Mouse (Mus musculus) kidney, postnatal 0 days (tissue): ENCODE results near the gene Nipsnap1. TPM values are rescaled to one million over a fixed set of nuclear protein-coding genes. Genes with fewer than 3 reads are reported as not detected.

Experiments used
- ATAC-seq: fragments of 200-750 bp; cut with Nextera tagmentation; replicated peaks from 2 replicates; pipeline ENCODE4 v1.8.0; 2017; ENCODE audit warnings: low read depth, moderate number of reproducible peaks, moderate TSS enrichment, moderate library complexity; ENCODE audit not compliant: low FRiP score
- DNase-seq: peaks from one replicate; pipeline ENCODE4 v3.0.0-alpha.2; 2016; ENCODE audit warnings: low spot score
- H3K27ac ChIP-seq: fragments of 300-500 bp; sonication (generic); 2 replicates; pipeline ENCODE4 v1.5.1; 2014; ENCODE audit warnings: mild to moderate bottlenecking
- H3K27me3 ChIP-seq: fragments of 300-500 bp; sonication (generic); 2 replicates; pipeline ENCODE4 v1.6.1; 2014; ENCODE audit warnings: low read length, mixed read lengths; ENCODE audit not compliant: insufficient read depth
- H3K36me3 ChIP-seq: fragments of 300-500 bp; sonication (generic); 2 replicates; pipeline ENCODE4 v1.6.1; 2014; ENCODE audit warnings: low read length, mixed read lengths; ENCODE audit not compliant: insufficient read depth
- H3K4me1 ChIP-seq: fragments of 300-500 bp; sonication (generic); replicated peaks from 2 replicates; pipeline ENCODE4 v1.6.1; 2014; ENCODE audit warnings: antibody characterized with exemption, low read length, mixed read lengths; ENCODE audit not compliant: insufficient read depth
- H3K4me2 ChIP-seq: fragments of 300-500 bp; sonication (generic); 2 replicates; pipeline ENCODE4 v1.6.1; 2014; ENCODE audit warnings: mild to moderate bottlenecking, low read length, moderate library complexity, mixed read lengths
- H3K4me3 ChIP-seq: fragments of 300-500 bp; sonication (generic); replicated peaks from 2 replicates; pipeline ENCODE4 v1.5.1; 2014; ENCODE audit warnings: low read depth, low read length
- H3K9ac ChIP-seq: fragments of 300-500 bp; sonication (generic); 2 replicates; pipeline ENCODE4 v1.6.1; 2014; ENCODE audit warnings: low read depth, low read length
- H3K9me3 ChIP-seq: fragments of 300-500 bp; sonication (generic); replicated peaks from 2 replicates; pipeline ENCODE4 v1.6.1; 2016; ENCODE audit warnings: low read length, inconsistent platforms, mixed read lengths
- CTCF ChIP-seq: IDR thresholded peaks from 2 replicates; pipeline ENCODE4 v1.5.1; 2016; ENCODE audit warnings: antibody characterized with exemption, low read depth, mild to moderate bottlenecking, moderate library complexity
- WGBS: fragments of 180-500 bp; shearing (Covaris S2); extraction: QIAGEN DNeasy Blood & Tissue Kit; methylation state at CpG from one replicate; pipeline ENCODE4 v1.1.7; 2014; 5-methylcytosine and 5-hydroxymethylcytosine counted together
- microRNA-seq: library from miRNA; unstranded; fragments of <30 nt; microRNA quantifications from one replicate; pipeline ENCODE4, GENCODE M21; 2016
- polyA plus RNA-seq: library from polyadenylated mRNA; unstranded; fragments of >200 nt; fragmentation: Nextera tagmentation; extraction: Ambion mirVana; gene quantifications from 2 replicates; pipeline ENCODE4 v1.2.1, GENCODE M21; 2015

Gene Nipsnap1
- polyA plus RNA-seq, 1 experiment from 2014 or later, result 82.0 TPM

DNA sequence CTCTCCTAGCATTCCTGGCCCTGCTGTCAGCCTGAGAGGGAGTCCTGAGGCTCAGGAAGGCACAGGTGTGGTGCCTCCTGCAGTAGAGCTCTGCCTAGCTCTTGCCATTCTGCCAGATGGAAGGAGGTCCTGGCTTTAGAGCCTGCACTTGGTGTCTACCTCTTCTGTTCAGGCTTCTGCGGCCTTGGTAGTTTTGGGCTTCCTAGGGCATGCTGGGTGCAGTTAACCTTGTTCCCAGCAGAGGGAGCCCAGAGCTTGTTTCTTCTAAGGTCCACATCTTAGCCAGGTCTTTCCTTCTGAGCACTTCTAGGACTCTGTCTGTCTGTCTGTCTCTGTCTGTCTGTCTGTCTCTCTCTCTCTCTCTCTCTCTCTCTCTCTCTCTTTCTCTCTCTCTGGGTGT is 42.3 kb downstream of the Nipsnap1 start:
- peak; percentile 80 for TF ChIP-seq CTCF
- peak; percentile 78 for DNase-seq
- H3K27ac ChIP-seq, result no peak overlapping the region
- no peak overlapping the region for H3K4me2 ChIP-seq
- H3K4me3 ChIP-seq, result no peak overlapping the region
- H3K9me3 ChIP-seq, result no peaks in the 10 kb centered on the region
- 57% methylated on average over 1 of the region's 1 CpGs for WGBS
- ATAC-seq, result no peak
- no peaks in the 10 kb centered on the region for H3K27me3 ChIP-seq
- H3K36me3 ChIP-seq, result peaks cover 44% of the 10 kb centered on the region
- H3K9ac ChIP-seq, result no peak overlapping the region
- H3K4me1 ChIP-seq, result no peaks in the 10 kb centered on the region

DNA sequence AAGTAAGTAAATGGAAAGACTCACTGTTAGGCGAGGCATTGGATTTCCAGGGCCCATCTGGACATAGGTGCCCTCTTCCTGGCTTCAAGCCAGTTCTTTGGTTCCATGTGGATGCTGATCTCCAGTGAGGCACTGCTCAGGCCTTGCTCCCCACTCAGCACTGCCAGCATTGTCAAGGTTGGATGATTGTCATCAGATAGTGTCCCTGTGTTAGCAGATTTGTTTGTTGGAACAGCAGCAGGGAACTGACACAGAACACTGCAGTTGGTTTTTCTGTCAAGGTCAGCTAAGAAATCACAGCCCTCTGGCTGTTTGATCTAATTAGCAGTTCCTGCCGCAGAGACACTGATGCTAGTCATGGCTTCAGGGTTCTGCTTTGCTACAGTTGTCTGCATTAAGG is 47.5 kb downstream of the Nipsnap1 start:
- 76% methylated on average over 2 of the region's 2 CpGs for WGBS
- H3K36me3 ChIP-seq, result peaks cover 47% of the 10 kb centered on the region
- no peak overlapping the region for H3K9ac ChIP-seq
- H3K4me1 ChIP-seq, result no peaks in the 10 kb centered on the region
- H3K4me3 ChIP-seq, result no peak overlapping the region
- ATAC-seq (0 out of 2 replicates have a peak, but pooled peaks have one; percentile 25), DNase-seq (no peak)
- no peaks in the 10 kb centered on the region for H3K9me3 ChIP-seq
- no peaks in the 10 kb centered on the region for H3K27me3 ChIP-seq
- H3K27ac ChIP-seq, result no peak overlapping the region
- TF ChIP-seq CTCF, result no peak
- H3K4me2 ChIP-seq, result no peak overlapping the region

DNA sequence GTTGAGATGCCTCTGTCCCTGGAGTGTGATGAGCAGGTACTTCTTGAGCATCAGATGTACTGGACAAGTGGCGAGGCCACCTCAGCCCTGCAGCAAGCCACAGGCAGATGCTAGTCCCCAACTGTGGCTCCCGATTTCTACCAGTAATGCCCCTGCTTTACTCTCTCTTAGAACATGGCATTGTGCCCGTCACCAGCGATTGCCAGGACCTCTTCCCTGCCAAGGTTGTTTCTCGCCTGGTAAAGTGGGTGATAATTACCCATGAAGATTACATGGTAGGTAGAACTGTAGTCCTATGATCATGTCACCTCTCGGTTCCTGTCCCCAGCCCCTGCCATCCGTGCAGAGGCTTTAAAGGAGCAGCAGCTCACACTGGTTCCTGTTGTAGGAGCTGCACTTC is 48.0 kb downstream of the Nipsnap1 start:
- no peak for TF ChIP-seq CTCF
- 89% methylated on average over 7 of the region's 7 CpGs for WGBS
- no peak overlapping the region for H3K9ac ChIP-seq
- H3K27me3 ChIP-seq, result no peaks in the 10 kb centered on the region
- H3K36me3 ChIP-seq, result peaks cover 51% of the 10 kb centered on the region
- H3K9me3 ChIP-seq, result no peaks in the 10 kb centered on the region
- no peak overlapping the region for H3K27ac ChIP-seq
- H3K4me3 ChIP-seq, result no peak overlapping the region
- H3K4me1 ChIP-seq, result no peaks in the 10 kb centered on the region
- ATAC-seq, result no peak
- no peak overlapping the region for H3K4me2 ChIP-seq
- DNase-seq, result no peak

DNA sequence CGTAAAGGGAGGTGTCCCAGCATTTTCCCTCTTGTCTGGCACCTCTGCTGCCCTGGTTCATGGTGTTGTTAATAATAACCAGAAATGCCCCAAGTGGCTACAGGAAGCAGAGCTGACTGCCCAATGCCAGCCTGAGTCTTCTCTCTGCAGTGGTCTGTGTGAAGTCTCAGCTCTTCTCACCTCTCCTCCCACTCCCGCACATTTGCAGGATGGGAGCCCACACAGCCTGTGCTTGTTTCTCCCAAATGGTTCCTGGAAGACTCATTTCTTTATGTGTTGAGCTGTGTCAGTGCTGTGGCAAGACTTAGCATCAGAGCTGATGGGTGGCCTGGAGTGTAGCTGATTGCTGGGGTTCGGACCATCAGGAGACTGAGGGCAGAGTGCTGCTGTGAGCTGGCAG is 53.5 kb downstream of the Nipsnap1 start:
- no peak for ATAC-seq
- no peaks in the 10 kb centered on the region for H3K27me3 ChIP-seq
- H3K9ac ChIP-seq, result no peak overlapping the region
- DNase-seq, result no peak
- 75% methylated on average over 3 of the region's 3 CpGs for whole genome bisulfite sequencing
- no peak overlapping the region for H3K4me2 ChIP-seq
- H3K27ac ChIP-seq, result peak overlapping the region; percentile 54
- no peak for TF ChIP-seq CTCF
- no peak overlapping the region for H3K4me3 ChIP-seq
- no peaks in the 10 kb centered on the region for H3K9me3 ChIP-seq
- H3K36me3 ChIP-seq, result peaks cover 33% of the 10 kb centered on the region
- H3K4me1 ChIP-seq, result peaks cover 6% of the 10 kb centered on the region; the same call in 1 of the 2 replicates

DNA sequence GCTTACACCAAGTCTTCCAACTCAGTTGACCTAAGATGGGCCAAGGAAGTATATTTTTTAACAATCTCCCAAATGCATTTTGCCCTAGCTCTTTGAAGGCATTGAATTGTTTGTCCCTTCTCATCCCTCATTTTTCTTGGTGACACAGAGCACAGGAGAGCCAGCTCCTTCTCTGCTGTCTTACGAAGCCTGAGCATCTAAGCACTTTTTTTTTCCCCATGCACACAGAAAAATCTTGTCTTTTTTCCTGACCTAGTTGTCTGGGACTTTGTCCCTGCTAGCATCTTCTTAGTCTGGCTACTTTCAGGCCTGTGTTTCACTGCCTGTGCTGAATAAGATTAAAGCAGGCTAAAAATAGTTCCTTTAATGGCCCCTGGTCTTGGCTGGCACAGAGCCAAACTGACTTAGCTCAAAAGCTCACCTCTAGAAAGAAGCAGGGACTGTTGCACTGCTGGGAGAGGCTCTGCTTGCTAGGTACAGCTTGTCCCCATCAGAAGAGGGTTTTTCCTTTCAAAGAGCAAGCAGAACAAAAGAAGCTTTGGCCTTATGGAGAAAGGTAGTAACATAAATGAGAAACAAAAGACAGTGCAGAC is 57.4 kb downstream of the Nipsnap1 start:
- H3K27me3 ChIP-seq, result no peaks in the 10 kb centered on the region
- H3K27ac ChIP-seq, result no peak overlapping the region
- WGBS, result 44% methylated on average over 1 of the region's 1 CpGs
- H3K4me2 ChIP-seq, result no peak overlapping the region
- no peak overlapping the region for H3K9ac ChIP-seq
- H3K4me1 ChIP-seq, result peaks cover 6% of the 10 kb centered on the region; the same call in 1 of the 2 replicates
- H3K36me3 ChIP-seq, result peaks cover 13% of the 10 kb centered on the region; the same call in 1 of the 2 replicates
- no peak overlapping the region for H3K4me3 ChIP-seq
- ATAC-seq (no peak), DNase-seq (peak; percentile 64)
- H3K9me3 ChIP-seq, result no peaks in the 10 kb centered on the region
- TF ChIP-seq CTCF, result no peak

DNA sequence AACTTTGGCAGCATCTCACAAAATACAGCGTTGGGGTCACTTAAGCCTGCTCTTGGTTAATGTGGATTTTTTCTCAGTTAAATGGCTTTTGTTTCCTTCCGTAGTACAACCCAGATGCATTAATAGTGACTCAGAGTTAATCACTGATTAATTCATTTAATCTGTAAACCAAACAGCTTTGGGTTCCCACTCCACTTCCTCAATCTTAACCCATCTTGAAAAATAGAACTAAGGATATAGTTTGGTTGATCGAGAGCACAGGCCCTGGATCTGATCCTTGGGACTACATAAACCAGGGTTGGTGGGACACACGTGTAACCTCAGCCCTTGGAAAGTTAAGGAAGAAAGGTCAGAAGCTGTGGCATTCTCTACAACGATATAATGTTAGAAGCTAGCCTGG is 62.5 kb downstream of the Nipsnap1 start:
- Histone ChIP-seq H3K36me3 (no peaks in the 10 kb centered on the region), H3K4me2 (no peak overlapping the region), H3K9ac (no peak overlapping the region), H3K27ac (no peak overlapping the region), H3K4me3 (no peak overlapping the region), H3K27me3 (no peaks in the 10 kb centered on the region), H3K9me3 (no peaks in the 10 kb centered on the region), H3K4me1 (peaks cover 1% of the 10 kb centered on the region; the same call in 1 of the 2 replicates)
- ATAC-seq, result no peak
- no peak for TF ChIP-seq CTCF
- no peak for DNase-seq
- WGBS, result 60% methylated on average over 5 of the region's 5 CpGs

Small RNAs within 50 kb of the gene (microRNA-seq; reads per million reads assigned to microRNA genes)
- not detected for gene Mir6918

Other genes with a start within 250 kb of the Nipsnap1 start
- gene Ascc2, start 236.2 kb upstream of the Nipsnap1 start, polyA plus RNA-seq, result 23.2 and 23.9 TPM in 2 replicates
- 1,603 and 1,802 TPM in 2 replicates for gene Uqcr10, start 169.6 kb upstream of the Nipsnap1 start, polyA plus RNA-seq
- 76.3 and 81.7 TPM in 2 replicates for gene Zmat5, start 169.3 kb upstream of the Nipsnap1 start, polyA plus RNA-seq
- 0.08 and 0.09 TPM in 2 replicates for gene Cabp7, start 127.2 kb upstream of the Nipsnap1 start, polyA plus RNA-seq
- 33.3 and 35.6 TPM in 2 replicates for gene Nf2, start 24.4 kb upstream of the Nipsnap1 start, polyA plus RNA-seq
- gene Thoc5, start 21.4 kb downstream of the Nipsnap1 start, polyA plus RNA-seq, result 27.3 and 29.8 TPM in 2 replicates
- gene Nefh, start 74.1 kb downstream of the Nipsnap1 start, polyA plus RNA-seq, result 0.08 and 0.11 TPM in 2 replicates
- 54.5 and 61.6 TPM in 2 replicates for gene Ap1b1, start 112.9 kb downstream of the Nipsnap1 start, polyA plus RNA-seq
- gene Rasl10a, start 184.2 kb downstream of the Nipsnap1 start, polyA plus RNA-seq, result 1.9 and 2.7 TPM in 2 replicates
- 27.2 and 30.3 TPM in 2 replicates for gene Gas2l1, start 191.4 kb downstream of the Nipsnap1 start, polyA plus RNA-seq
- 26.8 and 28.3 TPM in 2 replicates for gene Rhbdd3, start 225.0 kb downstream of the Nipsnap1 start, polyA plus RNA-seq
- gene Ewsr1, start 225.3 kb downstream of the Nipsnap1 start, polyA plus RNA-seq, result 477 and 504 TPM in 2 replicates